Mouse (Mus musculus) right cerebral cortex, adult 18-20 months (tissue): Measurements from ENCODE around the gene Ptprn2.
A peak's percentile ranks its signal among the peaks of the same experiment; 100 is the strongest.

ENCODE experiments used
- DNase-seq: peaks from one replicate; pipeline ENCODE4 v3.0.0; 2022; ENCODE audit warnings: mixed read lengths

The Ptprn2 gene

DNA sequence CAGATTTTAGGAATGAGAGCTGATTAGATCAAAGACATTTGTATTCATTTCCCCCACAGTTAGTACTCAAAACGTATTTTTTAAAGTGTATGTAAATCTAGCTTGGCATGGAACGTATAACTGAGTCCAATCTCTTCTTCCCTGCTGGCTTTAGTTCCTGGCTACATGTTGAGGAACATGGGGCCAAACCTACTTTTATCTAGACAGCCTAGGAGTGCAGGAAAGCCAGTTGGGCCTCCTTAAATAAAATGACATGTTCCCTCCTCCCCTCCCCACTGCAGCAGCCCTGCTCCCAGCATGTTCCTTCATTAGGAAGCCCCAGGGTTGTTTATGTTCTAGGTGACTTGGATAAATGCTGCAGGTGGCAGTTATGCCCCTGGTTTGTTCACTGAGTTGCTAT is 319.2 kb downstream of the Ptprn2 start:
- no peak for DNase-seq

DNA sequence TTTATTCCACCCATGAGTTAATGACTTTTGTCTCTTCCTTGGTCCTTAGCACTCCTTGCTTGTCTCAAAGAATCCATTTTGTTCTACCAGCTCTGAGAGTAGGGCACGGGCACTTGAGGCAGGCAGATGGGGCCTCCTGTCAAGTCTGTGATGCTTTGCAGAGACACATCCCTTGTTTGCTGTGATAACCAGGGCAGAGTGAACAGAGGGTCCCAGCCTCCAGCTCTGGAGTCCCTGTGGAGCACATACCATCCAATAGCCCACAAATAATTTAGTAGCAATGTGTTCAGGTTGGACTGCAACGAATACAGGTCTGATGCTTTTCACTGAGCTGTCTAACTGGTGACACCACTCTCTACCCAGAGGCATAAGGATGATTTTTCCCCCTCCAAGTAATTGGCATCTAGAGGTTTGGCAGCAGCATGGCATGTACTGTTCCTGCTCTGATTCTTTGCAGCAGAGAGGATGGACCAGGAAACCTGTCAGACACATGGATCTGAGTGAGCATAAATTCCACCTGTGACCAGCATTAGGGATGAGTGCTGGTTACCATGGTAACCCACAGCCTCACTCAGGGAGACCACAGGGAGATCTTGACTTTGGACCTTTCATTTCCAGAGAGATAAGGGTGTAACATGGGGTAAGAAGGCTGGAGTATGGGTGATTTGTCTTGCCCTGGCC is 319.7 kb downstream of the Ptprn2 start:
- DNase-seq: no peak

DNA sequence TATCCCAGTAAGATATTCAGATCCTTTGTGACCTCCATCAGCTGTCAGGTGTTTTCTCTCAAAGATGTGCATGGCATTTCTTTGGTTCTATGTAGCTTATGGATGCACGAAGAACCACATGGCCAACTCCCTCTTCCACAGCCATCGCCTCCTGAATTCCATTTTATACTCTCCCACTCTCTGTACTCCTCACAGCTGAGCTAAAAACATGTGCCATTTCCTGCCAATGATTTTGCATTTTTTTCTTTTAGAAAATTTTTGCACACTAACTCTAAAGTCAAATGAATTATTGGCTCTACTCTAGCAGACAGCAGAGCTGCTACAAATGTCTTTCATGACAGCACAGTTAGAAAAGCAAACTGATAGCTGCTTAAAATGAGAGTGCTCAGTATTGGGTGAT is 320.6 kb downstream of the Ptprn2 start:
- DNase-seq: peak; percentile 62

DNA sequence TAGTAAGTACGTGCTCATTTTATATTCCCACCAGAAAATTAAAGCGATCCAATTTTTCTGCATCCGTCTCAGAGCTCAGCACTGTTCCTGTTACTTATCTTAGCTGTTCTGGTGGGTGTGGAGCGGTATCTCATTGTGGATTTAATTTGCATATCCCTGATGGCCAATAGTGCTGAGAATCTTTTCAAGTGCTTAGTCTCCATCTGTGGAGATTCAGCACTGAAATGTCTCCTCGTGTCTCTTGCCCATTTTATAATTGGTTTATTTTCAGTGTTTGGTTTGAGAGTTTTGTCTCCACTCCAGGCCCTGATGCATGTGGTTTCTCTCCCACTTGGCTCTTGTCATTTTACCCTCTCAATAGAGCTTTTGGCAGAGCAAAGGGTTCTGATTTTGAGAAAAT is 327.5 kb downstream of the Ptprn2 start:
- DNase-seq: peak; percentile 73

DNA sequence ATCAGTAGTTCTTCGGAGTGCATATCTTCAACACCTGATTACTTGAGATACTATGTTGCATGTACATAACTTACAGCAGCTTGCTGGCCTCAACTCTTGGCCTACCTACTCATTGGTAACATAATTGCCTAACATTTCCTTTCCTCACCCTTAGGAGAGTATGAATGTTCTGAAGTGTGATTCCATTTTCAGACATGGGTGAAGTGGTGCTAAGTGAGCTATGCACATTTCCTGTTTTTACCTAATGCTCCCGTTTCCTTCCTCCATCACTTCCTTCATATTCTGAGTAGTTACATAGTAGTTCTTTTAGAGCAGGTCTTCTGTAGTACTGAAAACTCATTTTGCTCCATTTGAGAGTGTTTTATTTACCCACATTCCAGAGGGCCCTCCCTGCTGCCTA is 334.3 kb downstream of the Ptprn2 start:
- DNase-seq: no peak

DNA sequence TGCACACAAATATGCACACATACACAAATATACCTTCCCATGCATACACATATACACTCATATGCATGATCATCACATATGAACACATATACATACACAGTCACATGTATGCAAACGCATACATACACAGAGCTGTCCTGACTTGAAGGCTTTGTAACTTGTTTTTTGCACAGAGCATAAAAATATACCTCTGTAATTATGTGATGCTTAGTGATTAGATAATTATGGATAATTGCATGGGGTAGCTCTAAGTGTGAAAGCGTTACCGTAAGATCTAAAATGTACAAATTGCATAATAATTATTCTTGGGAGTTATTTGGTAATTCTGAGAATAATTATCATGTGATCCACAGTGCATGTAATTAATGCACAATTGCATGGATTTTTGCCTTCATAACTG is 337.8 kb downstream of the Ptprn2 start:
- DNase-seq: no peak

DNA sequence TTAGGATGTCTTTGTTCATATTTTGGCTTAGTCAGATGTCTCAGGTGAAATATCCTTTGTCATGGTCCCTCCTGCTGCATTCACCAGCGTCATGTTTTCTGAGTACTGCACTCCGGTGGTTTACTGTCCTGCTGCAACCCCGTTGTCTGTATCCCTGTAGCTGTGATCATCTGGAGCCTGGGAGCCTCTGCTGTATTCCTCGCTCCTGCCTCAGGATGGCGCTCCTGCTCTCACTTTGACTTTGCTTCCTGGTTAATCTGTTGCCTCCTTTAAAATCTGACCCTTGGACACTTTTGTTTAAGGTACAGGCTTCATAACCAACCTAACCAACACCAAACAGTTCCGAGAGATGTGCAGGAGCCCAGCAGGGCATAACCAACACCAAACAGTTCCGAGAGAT is 342.2 kb downstream of the Ptprn2 start:
- DNase-seq: no peak

DNA sequence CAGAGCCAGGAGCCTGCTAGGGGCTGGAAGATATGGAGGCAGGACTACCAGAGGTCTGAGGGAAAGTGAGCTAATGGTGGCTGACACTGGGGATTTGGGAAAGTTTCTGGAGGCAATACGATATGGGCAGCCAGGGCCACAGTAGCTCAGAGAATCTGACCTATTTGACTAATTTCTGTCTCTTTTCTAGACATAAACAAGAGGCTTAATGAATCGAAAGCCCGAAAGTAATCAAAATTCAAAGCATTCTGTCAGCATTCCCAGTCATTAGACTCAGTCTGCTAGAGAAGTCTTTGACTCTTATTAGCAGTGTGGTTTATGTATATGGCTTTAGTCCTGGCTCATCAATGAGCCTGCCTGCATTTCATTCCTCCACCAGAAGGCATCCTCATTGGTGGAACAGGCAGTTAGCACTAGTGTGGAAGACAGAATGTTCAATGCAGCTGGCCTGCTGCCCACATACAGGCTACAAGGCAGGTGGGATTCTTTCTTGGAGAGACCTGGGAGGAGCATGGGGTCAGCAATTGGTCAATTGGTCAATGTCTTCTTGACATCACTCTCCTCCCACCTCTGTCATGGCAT is 353.2 kb downstream of the Ptprn2 start:
- no peak for DNase-seq

DNA sequence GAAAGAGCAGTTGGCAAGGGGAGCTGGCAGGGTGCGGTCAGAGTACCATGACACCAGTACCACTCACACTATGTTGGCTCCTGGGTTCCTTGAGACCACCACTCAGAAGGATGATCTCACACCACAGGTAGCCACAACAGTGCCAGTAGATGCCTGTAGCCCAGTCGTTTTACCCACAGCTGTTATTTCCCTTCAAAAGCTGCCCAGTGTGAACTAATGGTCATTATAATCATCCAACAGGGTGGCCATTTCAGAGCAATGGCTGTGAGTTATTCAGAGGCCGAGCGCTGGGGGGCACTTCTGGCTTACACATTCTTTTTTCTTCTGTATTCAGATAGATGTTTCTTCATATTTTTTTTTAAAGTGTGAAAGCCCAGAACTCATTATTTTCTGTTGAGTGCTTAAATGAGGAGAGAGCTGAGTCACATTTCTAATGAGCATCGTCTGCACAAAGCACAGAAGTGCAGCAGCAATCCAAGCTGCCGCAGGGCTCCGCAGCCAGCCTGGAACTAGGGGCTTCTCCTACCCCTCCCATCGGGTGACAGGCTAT is 357.3 kb downstream of the Ptprn2 start:
- peak; percentile 31 for DNase-seq

DNA sequence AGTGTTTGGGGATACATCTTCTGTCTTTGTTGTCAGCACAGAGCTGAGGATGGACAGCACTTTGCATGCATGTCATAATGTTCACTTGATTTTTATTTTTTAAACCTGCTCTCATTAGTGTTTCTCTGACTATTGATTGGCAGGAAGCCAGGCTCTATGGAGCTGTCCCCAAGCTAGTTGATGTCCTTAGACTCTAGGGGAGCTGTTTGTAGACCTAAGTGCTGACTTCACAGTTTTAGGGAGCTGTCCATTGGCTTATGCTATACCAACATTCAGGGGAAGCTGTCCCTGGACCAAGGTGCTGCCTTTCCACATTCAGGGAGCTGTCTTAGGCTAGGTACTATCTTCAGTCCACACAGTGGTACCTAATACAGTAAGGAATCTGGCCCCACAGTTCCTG is 360.7 kb downstream of the Ptprn2 start:
- DNase-seq: no peak

DNA sequence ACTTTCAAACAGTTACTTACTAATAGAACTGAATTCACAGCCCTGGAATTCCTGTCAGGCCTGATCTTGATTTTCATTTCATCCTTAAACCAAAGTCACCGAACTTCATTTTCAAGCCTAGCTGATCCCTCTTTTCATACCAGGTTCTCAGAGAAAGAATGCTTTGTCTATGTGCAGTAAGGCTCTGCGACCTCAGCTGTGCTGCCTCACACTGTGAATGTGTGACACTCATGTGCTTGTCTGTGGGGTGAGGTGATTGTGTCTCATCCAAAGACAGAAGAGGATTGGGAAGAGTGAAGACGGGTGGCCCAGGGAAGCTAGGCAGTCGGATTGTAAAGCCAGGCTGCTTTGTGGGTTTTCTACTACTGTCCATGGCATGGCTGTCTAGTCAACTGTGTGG is 361.5 kb downstream of the Ptprn2 start:
- DNase-seq: no peak

DNA sequence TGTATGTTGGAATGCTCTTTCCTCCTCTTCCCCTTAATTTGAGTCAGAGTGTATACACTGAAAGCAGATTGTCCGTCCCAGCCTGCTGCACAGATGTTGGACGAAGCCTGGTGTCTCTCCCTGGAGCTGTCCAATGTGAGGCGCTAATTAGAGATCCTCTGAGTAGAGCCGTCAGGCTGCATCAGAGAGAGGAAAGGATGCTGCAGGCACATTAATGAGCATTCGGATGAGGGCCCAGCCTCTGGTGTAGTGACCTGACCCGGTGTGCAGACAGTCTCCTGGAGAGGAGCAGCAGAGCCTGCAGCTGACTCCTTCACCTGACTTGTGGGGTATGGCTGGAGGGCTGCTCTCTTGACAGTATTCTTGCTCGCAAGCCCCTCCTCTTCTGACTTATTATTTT is 370.8 kb downstream of the Ptprn2 start:
- no peak for DNase-seq

DNA sequence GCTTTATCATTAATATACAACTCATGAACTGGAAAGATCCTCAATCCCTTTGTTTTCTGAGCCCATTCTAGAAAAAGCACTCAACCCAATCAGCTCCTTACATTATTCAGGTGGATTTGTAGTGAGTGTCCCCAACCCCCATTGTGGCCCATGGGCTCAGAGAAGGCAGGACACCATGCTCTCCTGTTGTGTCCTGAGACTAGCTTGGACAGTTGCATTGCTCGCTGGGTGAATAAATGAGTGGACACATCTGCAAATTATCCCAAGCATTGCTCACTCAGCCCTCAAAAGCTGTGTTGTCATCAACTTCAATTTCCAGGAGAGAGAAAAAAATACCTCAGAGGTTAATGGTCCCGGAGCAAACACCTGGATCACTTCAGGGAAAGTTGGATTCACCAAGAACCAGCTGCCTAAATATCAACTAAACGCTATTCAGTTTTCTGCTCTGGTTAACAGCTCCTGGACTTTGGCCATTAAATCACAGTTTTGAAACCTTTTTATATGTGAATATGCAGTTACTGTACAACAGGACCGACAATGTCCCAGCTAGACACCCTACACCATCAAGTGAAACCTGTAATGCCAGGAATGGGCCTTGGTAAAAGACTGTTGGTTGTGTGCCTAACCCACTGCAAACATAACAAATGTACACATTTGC is 376.0 kb downstream of the Ptprn2 start:
- DNase-seq: no peak

DNA sequence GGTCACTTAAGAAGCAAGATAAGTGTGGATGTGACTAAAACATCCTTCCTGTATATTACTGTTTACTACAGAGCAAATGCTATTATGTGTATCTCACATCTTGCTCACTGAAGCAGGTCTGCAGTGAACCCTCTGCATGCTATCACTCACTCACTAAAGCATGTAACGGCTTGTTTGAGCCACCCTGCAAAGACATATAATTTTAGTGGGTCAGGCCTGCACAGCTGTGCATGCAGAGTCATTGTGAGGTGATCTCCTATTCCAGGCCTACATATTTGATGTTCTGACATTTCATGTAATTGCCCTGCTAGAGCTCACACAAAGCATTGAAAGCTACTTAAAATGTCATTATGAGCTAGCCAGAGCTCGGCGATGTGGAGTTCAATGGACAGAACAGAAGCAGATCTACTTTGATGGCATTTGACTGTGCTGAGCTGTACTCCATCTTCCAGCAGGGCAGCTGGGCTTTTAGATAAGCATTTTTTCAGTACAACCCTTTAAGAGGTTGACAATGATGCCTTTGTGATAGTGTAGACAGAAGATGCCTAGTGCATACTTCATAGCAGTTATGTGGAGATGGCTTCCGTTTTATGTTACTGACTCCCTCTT is 377.9 kb downstream of the Ptprn2 start:
- no peak for DNase-seq

DNA sequence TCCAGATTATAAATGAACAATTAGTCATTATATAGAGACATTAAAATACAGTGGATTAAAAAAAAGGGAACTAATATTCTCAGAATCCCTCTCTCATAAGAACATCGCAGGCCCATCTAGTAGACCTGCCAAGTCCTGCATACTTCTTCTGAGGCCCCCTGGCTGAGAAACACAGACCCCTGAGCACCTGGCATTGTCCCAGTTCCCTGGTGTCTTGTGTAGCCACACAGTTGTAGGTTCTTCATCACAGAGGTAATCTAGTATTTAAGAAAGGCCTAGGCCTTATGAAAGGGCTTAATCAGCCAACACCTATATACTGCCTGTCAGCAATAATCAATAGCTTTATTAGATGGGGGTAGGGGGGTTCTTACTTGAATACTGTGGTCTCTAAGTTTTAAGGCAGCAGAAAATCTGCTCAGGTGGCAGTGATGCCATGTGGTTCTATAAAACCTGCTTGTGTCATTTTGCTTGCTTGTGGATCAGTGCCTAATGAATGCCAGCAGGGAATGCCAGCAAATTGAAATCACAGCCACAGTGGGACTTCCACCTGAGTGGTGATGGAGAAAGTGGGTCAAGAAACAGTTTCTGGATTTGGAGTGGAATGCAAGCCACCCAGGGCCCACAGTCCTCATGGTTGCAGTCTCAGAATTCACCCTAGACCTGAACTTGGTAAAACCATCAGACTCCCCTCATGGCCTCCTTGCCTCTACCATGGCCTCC is 388.5 kb downstream of the Ptprn2 start:
- DNase-seq: no peak

DNA sequence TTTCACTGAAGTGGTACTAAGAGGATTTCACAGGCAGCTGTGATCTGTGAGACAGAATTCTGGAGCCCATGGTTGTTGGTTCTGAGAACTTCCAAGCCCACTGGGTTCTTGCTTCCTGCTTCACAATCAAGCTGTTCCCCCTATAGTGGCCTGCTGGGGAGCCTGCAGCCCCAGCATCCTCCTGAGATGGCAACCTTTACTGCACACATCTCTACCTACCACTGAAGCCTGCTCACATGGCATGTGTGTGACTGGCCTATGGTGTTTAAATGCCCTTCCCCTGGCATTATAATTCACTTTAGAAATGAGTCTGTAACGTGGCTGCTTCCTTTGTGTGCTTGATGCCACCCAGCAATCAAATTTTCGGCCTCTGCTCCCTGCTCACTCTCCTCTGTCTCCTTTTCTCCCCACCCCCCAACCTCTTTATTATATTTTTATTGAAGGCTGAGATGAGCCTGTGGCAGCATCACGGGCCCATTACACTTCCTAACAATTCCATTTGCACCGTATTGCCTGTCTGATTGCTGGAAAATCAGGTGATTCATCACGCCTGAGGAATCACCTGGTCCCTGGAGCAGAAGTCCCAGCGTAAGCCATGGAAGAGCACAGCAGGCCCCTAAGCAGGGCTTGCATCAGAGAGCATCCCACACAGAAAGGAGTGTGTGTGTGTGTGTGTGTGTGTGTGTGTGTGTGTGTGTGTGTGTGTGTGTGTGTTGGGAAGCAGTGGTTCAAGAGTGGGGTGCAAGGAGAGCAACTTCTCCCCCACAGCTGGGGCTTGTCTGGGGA is 402.2 kb downstream of the Ptprn2 start:
- DNase-seq: no peak

DNA sequence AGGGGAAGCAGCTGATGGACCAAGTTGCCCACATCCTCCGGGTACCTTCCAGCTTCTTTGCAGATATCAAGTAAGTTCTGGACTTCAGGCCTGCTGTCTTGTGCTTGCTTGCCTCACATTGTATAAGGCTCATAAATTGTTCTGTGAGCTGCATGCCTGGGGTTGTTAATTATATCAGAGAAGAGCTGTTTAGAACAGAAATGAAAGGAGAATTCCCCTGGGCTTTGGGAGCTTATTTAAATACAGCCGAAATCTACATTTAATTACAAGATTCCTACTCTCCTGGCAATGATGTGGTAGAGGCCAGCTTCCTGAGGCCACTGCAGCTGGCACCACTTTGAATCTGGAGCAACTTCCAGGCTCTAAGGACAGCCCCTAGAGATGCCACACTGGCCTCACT is 403.3 kb downstream of the Ptprn2 start:
- no peak for DNase-seq

DNA sequence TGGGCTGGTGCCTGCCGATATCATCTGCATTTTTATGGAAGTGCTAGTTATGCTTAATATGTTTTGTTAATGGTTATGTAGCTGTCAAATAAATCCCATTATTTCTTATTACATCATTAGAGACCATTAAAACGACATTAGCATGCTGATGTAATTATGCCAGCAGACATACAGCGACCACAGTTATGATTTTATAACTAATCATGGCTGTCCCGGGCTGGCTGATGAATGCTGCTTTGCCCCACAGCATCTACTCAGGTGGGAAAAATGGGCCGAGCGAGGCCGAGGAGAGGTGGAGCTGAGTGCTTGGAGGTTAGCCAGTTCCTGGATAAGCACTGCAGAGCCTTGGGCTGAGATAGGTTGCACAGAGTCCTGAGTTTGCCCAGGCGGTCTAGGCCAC is 407.1 kb downstream of the Ptprn2 start:
- no peak for DNase-seq

DNA sequence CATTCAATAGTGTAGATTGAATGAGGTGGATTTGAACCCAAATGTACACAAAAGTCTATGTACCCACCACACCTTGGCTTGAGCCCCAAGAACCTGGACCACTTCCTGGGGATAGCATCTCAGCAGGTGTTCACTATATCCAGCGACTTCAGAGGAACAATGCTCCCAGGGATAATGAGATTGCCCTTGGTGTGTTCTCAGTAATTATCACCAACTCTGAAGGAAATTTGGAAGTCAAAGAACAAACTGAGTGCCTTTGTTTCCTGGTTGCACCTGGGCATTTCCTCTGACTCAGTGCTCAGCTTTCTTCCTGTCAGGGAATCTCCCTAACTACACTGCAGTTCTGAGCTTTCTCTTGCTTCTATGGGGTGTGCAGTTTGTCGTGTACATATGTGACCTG is 411.1 kb downstream of the Ptprn2 start:
- DNase-seq: no peak

DNA sequence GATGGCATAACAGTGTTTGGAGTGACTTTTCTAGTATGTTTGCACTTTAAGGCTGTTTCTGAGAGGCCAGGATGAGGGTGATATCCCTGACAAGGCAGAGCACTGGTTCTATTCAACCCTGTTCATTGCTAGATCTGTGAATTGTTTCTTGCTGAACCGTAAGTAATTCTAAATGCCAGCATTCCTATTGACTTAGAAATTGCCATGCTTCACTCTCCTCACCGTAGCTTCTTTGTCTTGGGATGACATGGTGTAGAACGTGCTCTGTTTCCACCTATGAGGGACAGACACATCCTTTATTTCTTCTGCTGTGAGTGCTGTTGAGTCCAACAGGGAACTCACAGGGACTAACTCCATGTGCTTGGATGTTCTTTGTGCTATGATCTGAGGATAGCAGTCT is 416.3 kb downstream of the Ptprn2 start:
- DNase-seq: no peak

DNA sequence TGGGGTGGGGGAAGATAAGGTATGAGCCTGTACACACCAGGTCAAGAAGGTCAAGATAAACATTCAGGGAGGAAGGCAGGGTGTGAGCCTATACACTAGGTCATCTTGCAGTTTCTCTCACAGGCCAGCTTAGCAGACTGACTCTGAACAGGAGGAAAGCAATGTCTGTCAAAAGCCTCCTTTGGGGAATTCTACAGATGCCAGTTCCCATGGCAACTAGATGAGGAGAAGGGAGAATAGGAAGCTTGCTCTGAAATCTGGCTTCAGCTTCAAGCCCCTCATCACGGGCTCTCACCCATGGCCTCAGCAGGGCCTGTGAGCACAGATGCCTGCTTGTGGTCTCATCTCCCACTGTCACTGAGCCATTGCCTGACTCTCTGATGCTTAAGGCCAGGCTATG is 421.9 kb downstream of the Ptprn2 start:
- DNase-seq: peak; percentile 25

DNA sequence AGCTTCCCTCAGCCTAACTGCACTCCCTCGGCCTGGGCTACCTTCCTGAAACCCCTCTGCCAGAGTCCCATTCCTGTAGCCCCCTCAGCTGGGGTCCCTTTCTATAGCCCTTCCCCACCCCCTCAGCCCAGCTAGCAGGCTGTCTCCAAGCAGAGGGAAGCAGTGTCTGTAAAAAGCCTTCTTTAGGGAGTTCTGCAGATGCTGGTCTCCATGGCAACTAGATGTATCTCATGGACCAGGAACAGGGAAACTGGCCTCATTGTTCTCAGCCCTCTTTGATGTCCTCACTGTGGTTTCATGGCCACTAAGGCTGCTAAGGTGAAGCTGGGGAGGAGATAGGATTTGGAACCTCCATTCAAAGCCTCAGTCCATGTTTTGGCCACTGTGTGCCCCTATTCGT is 423.1 kb downstream of the Ptprn2 start:
- DNase-seq: peak; percentile 43
